Mouse (Mus musculus): ENCODE results near the gene Ocm. TPM values are rescaled to one million over a fixed set of nuclear protein-coding genes. Genes with fewer than 3 reads are reported as not detected.

The Ocm gene
- polyA plus RNA-seq, 1 experiment from 2014 or later = not detected

- Histone ChIP-seq H3K27me3 (no peaks in the 10 kb centered on the region), H3K4me3 (no peak overlapping the region), H3K4me2 (no peak overlapping the region), H3K36me3 (peaks cover 100% of the 10 kb centered on the region), H3K4me1 (replicated peaks) (no peaks in the 10 kb centered on the region), H3K27ac (no peak overlapping the region), H3K9ac (no peak overlapping the region), H3K9me3 (no peaks in the 10 kb centered on the region)
- no peak for ATAC-seq (ENCODE audit: low FRiP score)
- 94% methylated on average over 5 of the region's 5 CpGs for WGBS
Observed at GRCm38 (mm10) chr5:143993849-143994248, 32.6 kb downstream of the Ocm start.

GRCm38 (mm10) chr5:143993260-143993659 lies 33.2 kb downstream of the Ocm start:
- Histone ChIP-seq H3K4me1 (replicated peaks) (no peaks in the 10 kb centered on the region), H3K36me3 (peaks cover 100% of the 10 kb centered on the region), H3K4me2 (no peak overlapping the region), H3K9ac (no peak overlapping the region), H3K9me3 (no peaks in the 10 kb centered on the region), H3K27ac (no peak overlapping the region), H3K27me3 (no peaks in the 10 kb centered on the region), H3K4me3 (no peak overlapping the region)
- ATAC-seq (ENCODE audit: low FRiP score) = no peak
- WGBS = 93% methylated on average over 8 of the region's 8 CpGs

- Histone ChIP-seq H3K4me3 (no peak overlapping the region), H3K9me3 (no peaks in the 10 kb centered on the region), H3K36me3 (peaks cover 100% of the 10 kb centered on the region), H3K27me3 (no peaks in the 10 kb centered on the region), H3K27ac (no peak overlapping the region), H3K9ac (no peak overlapping the region), H3K4me2 (no peak overlapping the region), H3K4me1 (replicated peaks) (no peaks in the 10 kb centered on the region)
- no peak for ATAC-seq (ENCODE audit: low FRiP score)
- WGBS = 89% methylated on average over 10 of the region's 10 CpGs
Observed at GRCm38 (mm10) chr5:143992661-143993060, 33.8 kb downstream of the Ocm start.

GRCm38 (mm10) chr5:143990086-143990485 lies 36.4 kb downstream of the Ocm start:
- H3K9ac ChIP-seq = no peak overlapping the region
- no peak overlapping the region for H3K4me2 ChIP-seq
- WGBS = 85% methylated on average over 11 of the region's 11 CpGs
- no peaks in the 10 kb centered on the region for H3K27me3 ChIP-seq
- ATAC-seq (ENCODE audit: low FRiP score) = no peak
- H3K4me1 ChIP-seq (replicated peaks) = no peaks in the 10 kb centered on the region
- H3K9me3 ChIP-seq = no peaks in the 10 kb centered on the region
- no peak overlapping the region for H3K27ac ChIP-seq
- H3K36me3 ChIP-seq = peaks cover 97% of the 10 kb centered on the region
- H3K4me3 ChIP-seq = no peak overlapping the region

- H3K9me3 ChIP-seq = no peaks in the 10 kb centered on the region
- no peak for ATAC-seq (ENCODE audit: low FRiP score)
- peaks cover 97% of the 10 kb centered on the region for H3K36me3 ChIP-seq
- 0 out of 2 replicates have a peak overlapping the region, but pooled peaks have one; percentile 30 for H3K27ac ChIP-seq
- H3K4me1 ChIP-seq (replicated peaks) = no peaks in the 10 kb centered on the region
- H3K4me3 ChIP-seq = no peak overlapping the region
- no peaks in the 10 kb centered on the region for H3K27me3 ChIP-seq
- H3K9ac ChIP-seq = no peak overlapping the region
- 78% methylated on average over 4 of the region's 4 CpGs for WGBS
- H3K4me2 ChIP-seq = no peak overlapping the region
Observed at GRCm38 (mm10) chr5:143989046-143989445, 37.4 kb downstream of the Ocm start.

- Histone ChIP-seq H3K36me3 (peaks cover 95% of the 10 kb centered on the region), H3K4me1 (replicated peaks) (no peaks in the 10 kb centered on the region), H3K9me3 (no peaks in the 10 kb centered on the region), H3K27ac (no peak overlapping the region), H3K4me2 (no peak overlapping the region), H3K9ac (no peak overlapping the region), H3K27me3 (no peaks in the 10 kb centered on the region), H3K4me3 (no peak overlapping the region)
- WGBS = 98% methylated on average over 3 of the region's 3 CpGs
- no peak for ATAC-seq (ENCODE audit: low FRiP score)
Observed at GRCm38 (mm10) chr5:143987596-143987995, 38.9 kb downstream of the Ocm start.

- ATAC-seq (ENCODE audit: low FRiP score) = no peak
- Histone ChIP-seq H3K27ac (no peak overlapping the region), H3K9me3 (no peaks in the 10 kb centered on the region), H3K4me2 (no peak overlapping the region), H3K27me3 (no peaks in the 10 kb centered on the region), H3K36me3 (peaks cover 73% of the 10 kb centered on the region), H3K4me1 (replicated peaks) (peaks cover 4% of the 10 kb centered on the region; the same call in 1 of the 2 replicates), H3K9ac (no peak overlapping the region), H3K4me3 (no peak overlapping the region)
- WGBS = 88% methylated on average over 7 of the region's 7 CpGs
Observed at GRCm38 (mm10) chr5:143985381-143985780, 41.1 kb downstream of the Ocm start.

- peaks cover 4% of the 10 kb centered on the region; the same call in 1 of the 2 replicates for H3K4me1 ChIP-seq (replicated peaks)
- H3K27me3 ChIP-seq = no peaks in the 10 kb centered on the region
- no peaks in the 10 kb centered on the region for H3K9me3 ChIP-seq
- H3K4me3 ChIP-seq = no peak overlapping the region
- H3K9ac ChIP-seq = no peak overlapping the region
- 89% methylated on average over 2 of the region's 2 CpGs for WGBS
- H3K27ac ChIP-seq = no peak overlapping the region
- H3K4me2 ChIP-seq = no peak overlapping the region
- H3K36me3 ChIP-seq = peaks cover 43% of the 10 kb centered on the region
- ATAC-seq (ENCODE audit: low FRiP score) = no peak
Observed at GRCm38 (mm10) chr5:143982361-143982760, 44.1 kb downstream of the Ocm start.

GRCm38 (mm10) chr5:143980858-143981257 lies 45.6 kb downstream of the Ocm start:
- Histone ChIP-seq H3K4me3 (no peak overlapping the region), H3K9me3 (no peaks in the 10 kb centered on the region), H3K4me2 (no peak overlapping the region), H3K27ac (no peak overlapping the region), H3K36me3 (peaks cover 30% of the 10 kb centered on the region), H3K4me1 (replicated peaks) (peaks cover 4% of the 10 kb centered on the region; the same call in 1 of the 2 replicates), H3K9ac (no peak overlapping the region), H3K27me3 (no peaks in the 10 kb centered on the region)
- 35% methylated on average over 9 of the region's 9 CpGs for WGBS
- ATAC-seq (ENCODE audit: low FRiP score) = no peak

- 87% methylated on average over 16 of the region's 16 CpGs for whole genome bisulfite sequencing
- no peak for ATAC-seq (ENCODE audit: low FRiP score)
Observed at GRCm38 (mm10) chr5:143976726-143977431, 49.6 kb downstream of the Ocm start.

GRCm38 (mm10) chr5:143976232-143976631 lies 50.2 kb downstream of the Ocm start:
- no peaks in the 10 kb centered on the region for H3K36me3 ChIP-seq
- no peak overlapping the region for H3K9ac ChIP-seq
- no peaks in the 10 kb centered on the region for H3K27me3 ChIP-seq
- no peak overlapping the region for H3K4me3 ChIP-seq
- no peaks in the 10 kb centered on the region for H3K9me3 ChIP-seq
- H3K4me1 ChIP-seq (replicated peaks) = peaks cover 4% of the 10 kb centered on the region; the same call in 1 of the 2 replicates
- no peak overlapping the region for H3K27ac ChIP-seq
- 92% methylated on average over 11 of the region's 11 CpGs for WGBS
- ATAC-seq (ENCODE audit: low FRiP score) = no peak
- no peak overlapping the region for H3K4me2 ChIP-seq

More at GRCm38 (mm10) chr5:143976726-143977431, 49.6 kb downstream of the Ocm start:
- no peaks in the 10 kb centered on the region for H3K27me3 ChIP-seq
- H3K9ac ChIP-seq = 0 out of 2 replicates have a peak overlapping the region, but pooled peaks have one; percentile 5
- H3K36me3 ChIP-seq = no peaks in the 10 kb centered on the region
- no peak overlapping the region for H3K27ac ChIP-seq
- H3K4me3 ChIP-seq = no peak overlapping the region
- no peak overlapping the region for H3K4me2 ChIP-seq
- H3K9me3 ChIP-seq = no peaks in the 10 kb centered on the region
- peaks cover 4% of the 10 kb centered on the region; the same call in 1 of the 2 replicates for H3K4me1 ChIP-seq (replicated peaks)

- Histone ChIP-seq H3K27ac (no peak overlapping the region), H3K9me3 (no peaks in the 10 kb centered on the region), H3K36me3 (no peaks in the 10 kb centered on the region), H3K4me1 (replicated peaks) (no peaks in the 10 kb centered on the region), H3K4me2 (no peak overlapping the region), H3K4me3 (no peak overlapping the region), H3K27me3 (no peaks in the 10 kb centered on the region), H3K9ac (no peak overlapping the region)
- ATAC-seq (ENCODE audit: low FRiP score) = 0 out of 2 replicates have a peak, but pooled peaks have one; percentile 24
- WGBS = 76% methylated on average over 2 of the region's 2 CpGs
Observed at GRCm38 (mm10) chr5:143975631-143975933, 50.9 kb downstream of the Ocm start.
